Mouse (Mus musculus) hindbrain, postnatal 0 days (tissue): ENCODE measurements around the gene Aim2. TPM values are rescaled to one million over a fixed set of nuclear protein-coding genes. Genes with fewer than 3 reads are reported as not detected.

Experiments used
- ATAC-seq: fragments of 200-750 bp; cut with Nextera tagmentation; 2 replicates; pipeline ENCODE4 v1.8.0; 2017; ENCODE audit warnings: mild to moderate bottlenecking, moderate TSS enrichment, moderate library complexity
- DNase-seq: peaks from one replicate; pipeline ENCODE4 v3.0.0-alpha.2; 2015; ENCODE audit warnings: low spot score
- H3K27ac ChIP-seq: fragments of 300-500 bp; sonication (generic); 2 replicates; pipeline ENCODE4 v1.5.1; 2014; ENCODE audit warnings: mild to moderate bottlenecking
- H3K27me3 ChIP-seq: fragments of 300-500 bp; sonication (generic); 2 replicates; pipeline ENCODE4 v1.6.1; 2014; ENCODE audit warnings: low read length, mixed read lengths; ENCODE audit not compliant: insufficient read depth
- H3K36me3 ChIP-seq: fragments of 300-500 bp; sonication (generic); 2 replicates; pipeline ENCODE4 v1.6.1; 2014; ENCODE audit warnings: low read length, mixed read lengths; ENCODE audit not compliant: insufficient read depth
- H3K4me1 ChIP-seq: fragments of 300-500 bp; sonication (generic); 2 replicates; pipeline ENCODE4 v1.6.1; 2014; ENCODE audit warnings: antibody characterized with exemption, low read length, mixed read lengths; ENCODE audit not compliant: insufficient read depth
- H3K4me2 ChIP-seq: fragments of 300-500 bp; sonication (generic); 2 replicates; pipeline ENCODE4 v1.6.1; 2014; ENCODE audit warnings: low read depth, mild to moderate bottlenecking, low read length, moderate library complexity, mixed read lengths
- H3K4me3 ChIP-seq: fragments of 300-500 bp; sonication (generic); 2 replicates; pipeline ENCODE4 v1.5.1; 2014; ENCODE audit warnings: low read length
- H3K9ac ChIP-seq: fragments of 300-500 bp; sonication (generic); replicated peaks from 2 replicates; pipeline ENCODE4 v1.6.1; 2014; ENCODE audit warnings: mild to moderate bottlenecking, low read length, moderate library complexity, mixed read lengths
- H3K9me3 ChIP-seq: fragments of 300-500 bp; sonication (generic); 2 replicates; pipeline ENCODE4 v1.6.1; 2016; ENCODE audit warnings: low read length, mixed read lengths
- CTCF ChIP-seq: IDR thresholded peaks from 2 replicates; pipeline ENCODE4 v1.5.1; 2016; ENCODE audit warnings: antibody characterized with exemption, control low read depth, low read depth
- WGBS: fragments of 180-500 bp; shearing (Covaris S2); extraction: QIAGEN DNeasy Blood & Tissue Kit; methylation state at CpG from one replicate; pipeline ENCODE4 v1.1.7; 2014; 5-methylcytosine and 5-hydroxymethylcytosine counted together
- polyA plus RNA-seq: library from polyadenylated mRNA; unstranded; fragments of >200 nt; fragmentation: Nextera tagmentation; extraction: Ambion mirVana; gene quantifications from 2 replicates; pipeline ENCODE4 v1.2.1, GENCODE M21; 2015
- total RNA-seq: library from RNA; depleted of rRNA; stranded (reverse); fragments of >200 nt; gene quantifications from 2 replicates; pipeline ENCODE4 v1.2.3, GENCODE M21; 2014

Aim2 gene
- total and polyA plus RNA-seq, 2 experiments from 2014 or later, result 1.4 to 19.1 TPM

- Histone ChIP-seq H3K27ac (no peak overlapping the region), H3K36me3 (no peaks in the 10 kb centered on the region), H3K4me3 (no peak overlapping the region), H3K4me2 (no peak overlapping the region), H3K4me1 (no peaks in the 10 kb centered on the region), H3K27me3 (no peaks in the 10 kb centered on the region), H3K9me3 (no peaks in the 10 kb centered on the region), H3K9ac (no peak overlapping the region)
- no peak for TF ChIP-seq CTCF
- ATAC-seq (no peak), DNase-seq (no peak)
- WGBS, result 93% methylated on average over 2 of the region's 2 CpGs
These were observed 81.7 kb downstream of the Aim2 start for GRCm38 (mm10) chr1:173432411-173432810.

GRCm38 (mm10) chr1:173437161-173437953, 86.7 kb downstream of the Aim2 start:
- ATAC-seq (no peak), DNase-seq (no peak)
- TF ChIP-seq CTCF, result no peak
- no peak overlapping the region for H3K27ac ChIP-seq
- no peaks in the 10 kb centered on the region for H3K36me3 ChIP-seq
- H3K9ac ChIP-seq, result no peak overlapping the region
- H3K4me2 ChIP-seq, result no peak overlapping the region
- no peaks in the 10 kb centered on the region for H3K4me1 ChIP-seq
- no peaks in the 10 kb centered on the region for H3K27me3 ChIP-seq
- H3K4me3 ChIP-seq, result no peak overlapping the region
- no peaks in the 10 kb centered on the region for H3K9me3 ChIP-seq
- 77% methylated on average over 6 of the region's 6 CpGs for WGBS

- Histone ChIP-seq H3K27ac (no peak overlapping the region), H3K27me3 (no peaks in the 10 kb centered on the region), H3K9me3 (no peaks in the 10 kb centered on the region), H3K9ac (no peak overlapping the region), H3K4me1 (no peaks in the 10 kb centered on the region), H3K36me3 (no peaks in the 10 kb centered on the region), H3K4me3 (no peak overlapping the region), H3K4me2 (no peak overlapping the region)
- no peak for TF ChIP-seq CTCF
- WGBS, result 77% methylated on average over 1 of the region's 1 CpGs
- DNase-seq (no peak), ATAC-seq (no peak)
These were observed 90.0 kb downstream of the Aim2 start for GRCm38 (mm10) chr1:173440681-173441080.

- H3K36me3 ChIP-seq, result no peaks in the 10 kb centered on the region
- WGBS, result 74% methylated on average over 4 of the region's 4 CpGs
- H3K9me3 ChIP-seq, result no peaks in the 10 kb centered on the region
- H3K9ac ChIP-seq, result no peak overlapping the region
- H3K4me1 ChIP-seq, result no peaks in the 10 kb centered on the region
- no peaks in the 10 kb centered on the region for H3K27me3 ChIP-seq
- DNase-seq (no peak), ATAC-seq (no peak)
- no peak overlapping the region for H3K4me2 ChIP-seq
- no peak for TF ChIP-seq CTCF
- H3K27ac ChIP-seq, result no peak overlapping the region
- H3K4me3 ChIP-seq, result no peak overlapping the region
These were observed 90.5 kb downstream of the Aim2 start for GRCm38 (mm10) chr1:173441210-173441609.

- H3K27me3 ChIP-seq, result no peaks in the 10 kb centered on the region
- 100% methylated on average over 1 of the region's 1 CpGs for WGBS
- H3K27ac ChIP-seq, result no peak overlapping the region
- TF ChIP-seq CTCF, result no peak
- H3K36me3 ChIP-seq, result no peaks in the 10 kb centered on the region
- DNase-seq (no peak), ATAC-seq (no peak)
- no peak overlapping the region for H3K9ac ChIP-seq
- no peak overlapping the region for H3K4me2 ChIP-seq
- no peaks in the 10 kb centered on the region for H3K4me1 ChIP-seq
- H3K4me3 ChIP-seq, result no peak overlapping the region
- no peaks in the 10 kb centered on the region for H3K9me3 ChIP-seq
These were observed 92.4 kb downstream of the Aim2 start for GRCm38 (mm10) chr1:173443061-173443460.

- no peak overlapping the region for H3K4me3 ChIP-seq
- DNase-seq (no peak), ATAC-seq (no peak)
- 68% methylated on average over 4 of the region's 4 CpGs for WGBS
- no peaks in the 10 kb centered on the region for H3K4me1 ChIP-seq
- no peak overlapping the region for H3K4me2 ChIP-seq
- no peak overlapping the region for H3K9ac ChIP-seq
- no peak for TF ChIP-seq CTCF
- H3K27ac ChIP-seq, result no peak overlapping the region
- H3K36me3 ChIP-seq, result no peaks in the 10 kb centered on the region
- H3K9me3 ChIP-seq, result no peaks in the 10 kb centered on the region
- H3K27me3 ChIP-seq, result no peaks in the 10 kb centered on the region
These were observed 96.4 kb downstream of the Aim2 start for GRCm38 (mm10) chr1:173447067-173447466.

GRCm38 (mm10) chr1:173450621-173451020, 99.9 kb downstream of the Aim2 start:
- no peak for TF ChIP-seq CTCF
- H3K4me2 ChIP-seq, result no peak overlapping the region
- 66% methylated on average over 4 of the region's 4 CpGs for WGBS
- ATAC-seq (no peak), DNase-seq (no peak)
- no peaks in the 10 kb centered on the region for H3K9me3 ChIP-seq
- H3K27me3 ChIP-seq, result no peaks in the 10 kb centered on the region
- no peak overlapping the region for H3K4me3 ChIP-seq
- no peak overlapping the region for H3K9ac ChIP-seq
- no peak overlapping the region for H3K27ac ChIP-seq
- no peaks in the 10 kb centered on the region for H3K4me1 ChIP-seq
- no peaks in the 10 kb centered on the region for H3K36me3 ChIP-seq
